ENCODE assay signal across 12 mouse cellular contexts in genomic region chr10:34151827-34152226, GRCm38 (mm10). TPM values are rescaled to one million over a fixed set of nuclear protein-coding genes. Genes with fewer than 3 reads are reported as not detected.
DNase-seq lines count a peak whose midpoint lies in the region; ATAC-seq lines count a peak whose summit lies in the region.
"Had no signal": no experiment of that assay in that cellular context is flagged by ENCODE, and none has a peak within 500 bp of the region (broad histone marks: within the 10 kb centered on the region; RNA-seq: fewer than 3 reads in every experiment).

No protein-coding gene starts in this region.

- no peaks in the 10 kb centered on the region for H3K36me3 ChIP-seq in forebrain, embryonic 14.5 days (ENCODE audit: control insufficient read depth, insufficient read depth, low read length)
- 0 out of 2 replicates have a peak, but pooled peaks cover 4% of the 10 kb centered on the region for H3K36me3 ChIP-seq in forebrain, embryonic 12.5 days (replicated peaks)
- H3K36me3 ChIP-seq: neural tube, embryonic 15.5 days; stomach, embryonic 15.5 days had no signal

- ATAC-seq in forebrain, embryonic 14.5 days, result no peak
- ATAC-seq in forebrain, embryonic 12.5 days (ENCODE audit: low FRiP score), result no peak

- 87% methylated on average over 3 of the region's 3 CpGs for WGBS in forebrain, embryonic 14.5 days
- WGBS in forebrain, embryonic 12.5 days, result 92% methylated on average over 3 of the region's 3 CpGs

- H3K4me2 ChIP-seq in forebrain, embryonic 14.5 days (ENCODE audit: low read length), result no peak overlapping the region
- H3K4me2 ChIP-seq in forebrain, embryonic 12.5 days, result no peak overlapping the region
- H3K4me2 ChIP-seq: neural tube, embryonic 15.5 days; stomach, embryonic 15.5 days had no signal

- DNase-seq in forebrain, embryonic 14.5 days (ENCODE audit: low spot score), result peak; percentile 20
- DNase-seq in layer of hippocampus, adult 11-12 months (ENCODE audit: low spot score), result peak; percentile 22
- DNase-seq in layer of hippocampus, postnatal 14 days (ENCODE audit: low spot score in 2 of 2), result no peak
- peak; percentile 33 for DNase-seq in 416B (ENCODE audit: low read depth)
- DNase-seq in brain, adult 2 months (ENCODE audit: low read depth, low spot score), result peak; percentile 37
- no peak for DNase-seq in left cerebral cortex, adult 9 months (ENCODE audit: low spot score in 2 of 2)
- DNase-seq in ovary, postnatal 36 days (ENCODE audit: low spot score), result no peak
- DNase-seq: kidney, adult 18-20 months had no signal

- no peak overlapping the region for H3K9ac ChIP-seq in forebrain, embryonic 14.5 days (ENCODE audit: low read length)
- no peak overlapping the region for H3K9ac ChIP-seq in forebrain, embryonic 12.5 days
- H3K9ac ChIP-seq: neural tube, embryonic 15.5 days; stomach, embryonic 15.5 days had no signal

- H3K9me3 ChIP-seq in forebrain, embryonic 14.5 days (replicated peaks; ENCODE audit: control insufficient read depth, low read length), result no peaks in the 10 kb centered on the region
- no peaks in the 10 kb centered on the region for H3K9me3 ChIP-seq in forebrain, embryonic 12.5 days
- H3K9me3 ChIP-seq: limb, embryonic 10.5 days; neural tube, embryonic 15.5 days; stomach, embryonic 15.5 days had no signal

- H3K4me1 ChIP-seq in forebrain, embryonic 14.5 days (ENCODE audit: control insufficient read depth, insufficient read depth, low read length), result no peaks in the 10 kb centered on the region
- H3K4me1 ChIP-seq in forebrain, embryonic 12.5 days, result 0 out of 2 replicates have a peak, but pooled peaks cover 4% of the 10 kb centered on the region
- H3K4me1 ChIP-seq: neural tube, embryonic 15.5 days; stomach, embryonic 15.5 days had no signal

- H3K4me3 ChIP-seq in forebrain, embryonic 14.5 days (ENCODE audit: low read depth, low read length), result no peak overlapping the region
- H3K4me3 ChIP-seq in forebrain, embryonic 12.5 days (replicated peaks), result no peak overlapping the region
- H3K4me3 ChIP-seq: limb, embryonic 10.5 days; neural tube, embryonic 15.5 days; stomach, embryonic 15.5 days had no signal

- H3K27me3 ChIP-seq in forebrain, embryonic 14.5 days (replicated peaks; ENCODE audit: control insufficient read depth, insufficient read depth, low read length), result no peaks in the 10 kb centered on the region
- H3K27me3 ChIP-seq in forebrain, embryonic 12.5 days, result no peaks in the 10 kb centered on the region
- H3K27me3 ChIP-seq: neural tube, embryonic 15.5 days; stomach, embryonic 15.5 days had no signal

- no peak overlapping the region for H3K27ac ChIP-seq in forebrain, embryonic 14.5 days (ENCODE audit: low read depth, low read length)
- H3K27ac ChIP-seq in forebrain, embryonic 12.5 days, result no peak overlapping the region
- H3K27ac ChIP-seq: limb, embryonic 10.5 days; neural tube, embryonic 15.5 days; stomach, embryonic 15.5 days had no signal

RNA-seq across cellular contexts. Expression of gene Calhm6, which starts 24.0 kb away (rescaled TPM):
- polyA plus RNA-seq in forebrain, embryonic 14.5 days (2014; fragmentation: Nextera tagmentation; extraction: Ambion mirVana), result 0.27 TPM in 1 of 2 replicates, not detected in the other
- polyA plus RNA-seq in forebrain, embryonic 12.5 days (2016; fragmentation: Nextera tagmentation; extraction: Ambion mirVana), result 0.34 and 0.36 TPM in 2 replicates
- total RNA-seq in layer of hippocampus, postnatal 14 days (2021), result under 1 TPM; 0.60 TPM

RNA-seq across cellular contexts. Expression of gene Calhm5, which starts 55.5 kb away (rescaled TPM):
- 0.39 and 0.59 TPM in 2 replicates for polyA plus RNA-seq in forebrain, embryonic 14.5 days (2014; fragmentation: Nextera tagmentation; extraction: Ambion mirVana)
- polyA plus RNA-seq in forebrain, embryonic 12.5 days (2016; fragmentation: Nextera tagmentation; extraction: Ambion mirVana), result 0.12 and 0.24 TPM in 2 replicates
- 1 to 10 TPM; 3.4 to 3.9 TPM for total RNA-seq in layer of hippocampus, postnatal 14 days (2021)

RNA-seq across cellular contexts. Expression of gene Dse, which starts 55.7 kb away (rescaled TPM):
- polyA plus RNA-seq in forebrain, embryonic 14.5 days (2014; fragmentation: Nextera tagmentation; extraction: Ambion mirVana), result 6.2 and 7.6 TPM in 2 replicates
- 11.2 and 13.4 TPM in 2 replicates for polyA plus RNA-seq in forebrain, embryonic 12.5 days (2016; fragmentation: Nextera tagmentation; extraction: Ambion mirVana)
- 1 to 10 TPM; 6.9 to 9.7 TPM for total RNA-seq in layer of hippocampus, postnatal 14 days (2021)

Comparison
In these comparisons a context has a peak if more than half of its experiments do, and no peak if none do; other contexts are left out.
1. DNase-seq: peak in forebrain, embryonic 14.5 days (single experiment), layer of hippocampus, adult 11-12 months (single experiment), 416B (single experiment) and brain, adult 2 months (single experiment); none in layer of hippocampus, postnatal 14 days (0 of 2), left cerebral cortex, adult 9 months (0 of 2) and ovary, postnatal 36 days (single experiment).